Mouse (Mus musculus) hindbrain, embryonic 11.5 days (tissue): ENCODE measurements at regions not wholly inside any gene's neighbourhood (a gene's known extent, or its start where the extent isn't known, plus 50 kb on each side); places are given as distances from the start of the nearest gene placed in this dataset.

Experiments used
- ATAC-seq: fragments of 200-750 bp; cut with Nextera tagmentation; 2 replicates; pipeline ENCODE4 v1.8.0; 2017; ENCODE audit warnings: mild to moderate bottlenecking, moderate TSS enrichment, moderate library complexity; ENCODE audit not compliant: low FRiP score
- DNase-seq: peaks from one replicate; pipeline ENCODE4 v3.0.0-alpha.2; 2015; ENCODE audit warnings: low spot score
- H3K27ac ChIP-seq: fragments of 300-500 bp; sonication (generic); 2 replicates; pipeline ENCODE4 v1.5.1; 2014; ENCODE audit warnings: mild to moderate bottlenecking, low read depth, low read length
- H3K27me3 ChIP-seq: fragments of 300-500 bp; sonication (generic); 2 replicates; pipeline ENCODE4 v1.6.1; 2014; ENCODE audit warnings: mild to moderate bottlenecking, low read length, moderate library complexity, mixed read lengths; ENCODE audit not compliant: control insufficient read depth, insufficient read depth
- H3K36me3 ChIP-seq: fragments of 300-500 bp; sonication (generic); 2 replicates; pipeline ENCODE4 v1.6.1; 2014; ENCODE audit warnings: mild to moderate bottlenecking, low read length, moderate library complexity, mixed read lengths; ENCODE audit not compliant: control insufficient read depth, insufficient read depth
- H3K4me1 ChIP-seq: fragments of 300-500 bp; sonication (generic); replicated peaks from 2 replicates; pipeline ENCODE4 v1.6.1; 2014; ENCODE audit warnings: low read length, mixed read lengths; ENCODE audit not compliant: control insufficient read depth, insufficient read depth
- H3K4me2 ChIP-seq: fragments of 300-500 bp; sonication (generic); replicated peaks from 2 replicates; pipeline ENCODE4 v1.6.1; 2014; ENCODE audit warnings: mild to moderate bottlenecking, low read depth, low read length
- H3K4me3 ChIP-seq: fragments of 300-500 bp; sonication (generic); 2 replicates; pipeline ENCODE4 v1.5.1; 2014; ENCODE audit warnings: low read depth, low read length
- H3K9ac ChIP-seq: fragments of 300-500 bp; sonication (generic); 2 replicates; pipeline ENCODE4 v1.6.1; 2014; ENCODE audit warnings: low read depth, low read length
- H3K9me3 ChIP-seq: fragments of 300-500 bp; sonication (generic); 2 replicates; pipeline ENCODE4 v1.6.1; 2016; ENCODE audit warnings: low read length; ENCODE audit not compliant: control insufficient read depth
- WGBS: fragments of 180-500 bp; shearing (Covaris S2); extraction: QIAGEN DNeasy Blood & Tissue Kit; methylation state at CpG from one replicate; pipeline ENCODE4 v1.1.7; 2014; 5-methylcytosine and 5-hydroxymethylcytosine counted together

DNA sequence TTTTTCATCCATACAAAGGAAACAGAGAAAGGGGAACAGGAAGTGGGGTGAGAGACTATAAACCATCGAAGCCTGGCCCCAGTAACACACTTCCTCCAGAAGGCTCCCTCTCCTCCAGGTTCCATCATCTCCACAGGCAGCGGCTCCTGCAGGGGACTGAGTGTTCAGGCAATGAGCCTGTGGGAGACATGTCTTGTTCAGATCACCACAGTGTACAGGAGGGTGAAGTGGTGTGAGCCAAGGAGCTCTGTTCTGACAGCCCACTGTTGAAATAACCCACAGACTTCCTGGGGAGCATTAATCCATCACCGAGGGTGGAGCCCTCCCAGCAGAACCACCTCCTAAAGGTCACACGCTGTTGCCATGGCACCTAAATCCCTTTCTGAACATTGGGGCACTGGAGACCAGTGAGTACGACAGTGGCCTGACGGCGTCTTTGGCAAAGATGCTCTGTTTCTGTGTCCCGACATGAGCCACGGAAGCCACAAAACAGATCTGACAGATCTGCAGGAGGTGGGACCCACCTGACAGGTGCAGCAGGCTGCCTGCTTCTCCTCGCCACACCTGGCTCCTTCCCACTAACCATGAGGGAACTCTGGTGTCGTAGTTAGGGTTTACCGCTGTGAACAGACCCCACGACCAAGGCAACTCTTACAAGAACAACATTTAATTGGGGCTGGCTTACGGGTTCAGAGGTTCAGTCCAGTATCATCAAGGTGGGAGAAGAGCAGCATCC is 60.9 kb downstream of the Psmg1 start:
- Histone ChIP-seq H3K36me3 (no peaks in the 10 kb centered on the region), H3K9ac (no peak overlapping the region), H3K4me2 (no peak overlapping the region), H3K4me1 (no peaks in the 10 kb centered on the region), H3K4me3 (no peak overlapping the region), H3K9me3 (no peaks in the 10 kb centered on the region), H3K27me3 (no peaks in the 10 kb centered on the region), H3K27ac (no peak overlapping the region)
- no peak for ATAC-seq
- 83% methylated on average over 14 of the region's 14 CpGs for WGBS
- no peak for DNase-seq

DNA sequence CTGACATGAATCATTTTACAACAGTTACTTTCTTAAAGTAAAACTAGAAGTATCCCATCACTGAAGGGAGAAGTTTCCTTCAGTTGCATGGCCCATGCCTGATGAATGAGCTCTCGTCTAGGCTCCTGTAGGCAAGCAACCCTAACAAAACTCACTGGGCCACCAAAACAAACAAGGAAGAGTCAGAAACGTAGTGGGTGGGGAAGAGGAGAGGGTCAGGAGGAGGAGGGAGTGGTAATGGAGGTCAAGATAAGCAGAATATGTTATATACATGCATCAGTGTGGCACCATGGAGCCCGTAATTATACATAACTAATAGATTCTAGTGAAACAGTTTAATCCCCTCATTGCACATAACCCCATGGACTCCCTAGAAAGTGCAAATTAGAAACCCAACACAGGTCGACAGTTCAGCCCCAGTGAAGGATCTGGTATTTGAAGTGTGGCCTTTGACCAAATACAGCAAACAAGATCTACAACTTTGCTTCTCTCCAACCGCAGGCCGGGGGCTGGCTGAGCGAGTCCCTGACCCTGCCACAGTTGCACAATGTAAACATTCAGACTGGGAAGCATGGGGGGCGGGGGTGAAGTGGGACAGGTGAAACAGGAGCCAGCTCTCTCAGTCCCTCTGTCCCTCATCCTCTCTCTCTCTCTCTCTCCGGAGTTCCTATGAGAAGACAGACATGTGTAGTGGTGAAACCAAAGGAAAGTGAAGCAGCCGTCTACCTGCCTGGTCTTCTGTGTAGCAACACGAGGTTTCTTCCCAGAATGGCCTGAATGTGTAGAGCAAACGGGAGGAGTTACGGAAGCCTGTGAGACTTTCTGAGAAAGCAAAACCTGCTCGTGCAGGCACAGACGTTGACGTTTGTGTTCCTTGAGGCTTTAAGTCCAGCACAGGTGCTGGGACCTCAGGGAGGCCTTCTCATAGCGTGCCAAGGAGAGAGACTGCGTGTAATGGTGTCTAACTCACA is 62.2 kb downstream of the Psmg1 start:
- no peaks in the 10 kb centered on the region for H3K27me3 ChIP-seq
- H3K4me1 ChIP-seq: no peaks in the 10 kb centered on the region
- WGBS: 65% methylated on average over 18 of the region's 18 CpGs
- no peak overlapping the region for H3K4me2 ChIP-seq
- no peaks in the 10 kb centered on the region for H3K36me3 ChIP-seq
- H3K4me3 ChIP-seq: no peak overlapping the region
- no peaks in the 10 kb centered on the region for H3K9me3 ChIP-seq
- ATAC-seq (no peak), DNase-seq (no peak)
- H3K9ac ChIP-seq: no peak overlapping the region
- H3K27ac ChIP-seq: no peak overlapping the region

DNA sequence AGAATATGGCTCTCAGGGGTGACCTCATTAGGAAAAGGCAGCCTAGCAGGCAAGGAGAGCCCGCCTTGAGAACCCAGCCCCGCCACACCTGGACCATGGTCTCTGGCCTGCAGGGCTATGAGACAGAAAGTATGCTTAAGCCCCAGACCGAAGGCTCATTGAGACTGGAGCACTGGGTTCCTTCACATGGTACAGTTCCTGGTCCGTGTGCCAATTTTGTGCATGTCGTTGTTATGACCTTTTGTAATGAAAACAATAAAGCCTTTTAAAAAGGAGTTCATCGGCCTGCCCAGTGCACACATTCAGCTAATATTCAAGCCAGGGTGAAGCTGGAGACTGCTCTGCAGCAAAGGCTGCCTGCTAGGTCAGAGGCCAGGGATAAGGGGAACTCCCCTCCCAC is 64.2 kb downstream of the Psmg1 start:
- ATAC-seq: no peak
- H3K9ac ChIP-seq: no peak overlapping the region
- H3K36me3 ChIP-seq: no peaks in the 10 kb centered on the region
- H3K27ac ChIP-seq: no peak overlapping the region
- H3K4me2 ChIP-seq: no peak overlapping the region
- no peaks in the 10 kb centered on the region for H3K9me3 ChIP-seq
- no peak for DNase-seq
- no peaks in the 10 kb centered on the region for H3K27me3 ChIP-seq
- 70% methylated on average over 6 of the region's 6 CpGs for WGBS
- H3K4me1 ChIP-seq: no peaks in the 10 kb centered on the region
- H3K4me3 ChIP-seq: no peak overlapping the region

DNA sequence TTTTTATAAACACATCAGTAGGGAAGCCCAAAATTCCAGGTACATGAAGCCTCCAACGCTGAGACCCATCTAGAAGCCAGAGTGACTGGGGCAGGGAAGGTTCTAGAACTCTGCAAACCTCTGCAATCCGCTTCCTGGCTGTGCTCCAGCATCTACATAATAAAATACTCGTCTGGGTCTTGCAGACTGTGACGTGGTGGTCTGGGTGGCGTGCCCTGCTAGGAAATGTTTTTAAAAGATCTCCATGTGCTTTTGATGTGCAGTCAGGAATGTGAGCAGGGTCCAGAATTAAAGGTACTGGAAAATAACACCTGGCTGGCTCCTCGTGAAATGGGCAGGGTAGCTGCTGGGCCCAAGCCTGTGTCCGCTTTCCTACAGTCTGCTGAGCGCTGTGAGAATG is 66.0 kb downstream of the Psmg1 start:
- 74% methylated on average over 8 of the region's 8 CpGs for WGBS
- Histone ChIP-seq H3K4me3 (no peak overlapping the region), H3K4me1 (no peaks in the 10 kb centered on the region), H3K4me2 (no peak overlapping the region), H3K9me3 (no peaks in the 10 kb centered on the region), H3K27me3 (no peaks in the 10 kb centered on the region), H3K9ac (no peak overlapping the region), H3K36me3 (no peaks in the 10 kb centered on the region), H3K27ac (no peak overlapping the region)
- DNase-seq: no peak
- no peak for ATAC-seq

DNA sequence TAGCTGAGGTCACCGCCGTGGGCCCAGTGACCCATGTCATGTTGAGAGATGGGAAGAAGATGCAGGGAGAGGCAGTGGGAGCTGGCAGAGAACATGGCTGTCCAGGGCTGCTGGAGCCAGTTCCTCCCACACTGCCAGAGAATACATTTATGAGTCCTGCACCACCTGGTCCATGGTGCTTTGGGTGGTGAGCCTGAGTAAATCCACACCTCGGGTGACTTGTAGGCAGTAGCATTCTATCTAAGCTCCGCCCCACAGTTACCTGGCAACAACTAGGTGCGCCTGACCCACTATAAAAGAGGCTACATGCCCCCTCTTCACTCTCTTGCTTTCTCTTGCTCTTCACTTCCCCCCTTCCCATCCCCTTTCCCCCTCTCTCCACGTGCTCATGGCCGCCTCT is 66.8 kb downstream of the Psmg1 start:
- no peaks in the 10 kb centered on the region for H3K27me3 ChIP-seq
- H3K4me1 ChIP-seq: no peaks in the 10 kb centered on the region
- no peaks in the 10 kb centered on the region for H3K36me3 ChIP-seq
- no peak for ATAC-seq
- no peak overlapping the region for H3K4me3 ChIP-seq
- 79% methylated on average over 7 of the region's 7 CpGs for WGBS
- H3K4me2 ChIP-seq: no peak overlapping the region
- H3K9me3 ChIP-seq: no peaks in the 10 kb centered on the region
- DNase-seq: no peak
- no peak overlapping the region for H3K27ac ChIP-seq
- no peak overlapping the region for H3K9ac ChIP-seq

DNA sequence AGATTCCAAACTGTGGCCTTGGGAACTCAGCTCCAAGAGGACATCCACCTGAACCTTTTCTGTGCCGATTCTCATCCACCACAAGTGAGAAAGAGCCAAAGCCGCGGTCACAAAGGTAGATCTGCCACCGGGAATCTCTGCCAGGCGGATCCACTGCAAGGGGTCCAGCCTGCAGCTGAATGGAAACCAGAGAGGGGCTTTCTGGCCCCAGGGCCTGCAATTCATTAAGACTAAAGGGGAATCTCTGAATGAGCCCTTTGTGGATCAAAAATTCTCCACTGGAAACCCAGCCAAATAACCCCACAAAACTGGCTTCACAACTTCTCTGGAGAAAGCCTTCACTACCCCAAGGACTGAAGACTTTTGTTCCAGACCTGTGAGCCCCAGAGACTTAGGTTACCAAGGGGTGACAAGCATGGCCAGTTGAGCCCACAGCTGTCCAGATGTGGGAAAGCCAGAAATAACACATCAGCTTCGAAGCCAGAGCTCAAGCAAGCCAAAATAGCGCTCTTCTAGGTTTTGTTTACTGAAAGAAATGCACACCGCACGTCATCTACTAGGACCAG is 68.3 kb downstream of the Psmg1 start:
- Histone ChIP-seq H3K36me3 (no peaks in the 10 kb centered on the region), H3K27me3 (no peaks in the 10 kb centered on the region), H3K4me3 (no peak overlapping the region), H3K4me1 (no peaks in the 10 kb centered on the region), H3K4me2 (no peak overlapping the region), H3K9ac (no peak overlapping the region), H3K9me3 (no peaks in the 10 kb centered on the region), H3K27ac (no peak overlapping the region)
- DNase-seq: peak; percentile 12
- ATAC-seq: no peak
- 74% methylated on average over 9 of the region's 9 CpGs for WGBS

DNA sequence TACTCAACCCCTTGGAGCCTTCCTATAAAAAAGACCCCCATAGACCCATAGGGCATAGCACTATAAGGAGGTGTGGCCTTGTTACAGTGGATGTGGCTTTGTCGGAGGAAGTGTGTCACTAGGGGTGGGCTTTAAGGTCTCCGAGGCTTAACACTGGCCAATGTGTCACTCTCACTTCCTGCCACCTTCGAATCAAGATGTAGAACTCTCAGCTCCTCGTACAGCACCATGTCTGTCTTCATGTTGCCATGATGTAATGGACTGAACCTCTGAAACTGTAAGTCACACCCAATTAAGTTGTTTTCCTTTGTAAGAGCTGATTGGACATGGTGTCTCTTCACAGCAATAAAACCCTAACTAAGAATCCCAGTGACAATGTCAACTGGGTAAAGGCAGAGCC is 69.6 kb downstream of the Psmg1 start:
- no peaks in the 10 kb centered on the region for H3K4me1 ChIP-seq
- ATAC-seq (no peak), DNase-seq (no peak)
- no peak overlapping the region for H3K9ac ChIP-seq
- no peak overlapping the region for H3K27ac ChIP-seq
- H3K4me2 ChIP-seq: no peak overlapping the region
- H3K36me3 ChIP-seq: no peaks in the 10 kb centered on the region
- no peaks in the 10 kb centered on the region for H3K27me3 ChIP-seq
- 91% methylated on average over 4 of the region's 4 CpGs for WGBS
- no peaks in the 10 kb centered on the region for H3K9me3 ChIP-seq
- H3K4me3 ChIP-seq: no peak overlapping the region

DNA sequence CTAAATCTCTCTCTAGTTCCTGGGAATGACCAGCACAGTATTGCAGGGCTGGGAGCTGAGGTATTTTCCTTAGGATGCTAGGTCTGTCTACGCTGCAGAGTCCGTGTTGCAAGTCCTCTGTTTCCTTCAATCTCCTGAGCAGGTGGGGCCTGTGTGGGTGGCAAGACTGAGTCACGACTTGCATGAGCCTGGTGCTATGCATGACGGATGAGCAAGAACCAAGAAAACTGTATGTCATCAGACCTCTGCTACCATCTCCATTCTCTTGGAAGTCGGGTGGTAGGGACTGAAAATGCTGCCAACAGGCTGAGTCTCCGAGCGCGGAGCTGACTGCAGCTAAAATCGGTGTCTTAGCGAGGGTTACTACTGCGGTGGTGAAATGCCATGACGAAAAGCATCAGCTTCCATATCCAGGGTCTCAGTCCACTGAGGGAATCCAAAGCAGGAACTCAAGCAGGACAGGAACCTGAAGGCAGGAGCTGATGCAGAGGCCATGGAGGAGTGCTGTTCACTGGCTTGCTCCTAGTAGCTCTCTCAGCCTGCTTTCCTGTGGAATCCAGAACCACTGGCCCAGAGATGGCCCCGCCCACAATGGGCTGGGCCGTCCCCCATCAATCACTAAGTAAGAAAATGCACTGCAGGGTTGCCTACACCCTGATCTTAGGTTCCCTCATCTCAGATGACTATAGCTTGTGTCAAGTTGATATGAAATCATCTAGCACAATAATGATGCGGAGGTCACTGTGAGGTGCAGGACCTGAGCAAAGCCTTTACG is 71.9 kb downstream of the Psmg1 start:
- ATAC-seq (no peak), DNase-seq (no peak)
- Histone ChIP-seq H3K4me1 (no peaks in the 10 kb centered on the region), H3K4me2 (no peak overlapping the region), H3K9me3 (no peaks in the 10 kb centered on the region), H3K9ac (no peak overlapping the region), H3K27ac (no peak overlapping the region), H3K4me3 (no peak overlapping the region), H3K27me3 (no peaks in the 10 kb centered on the region), H3K36me3 (no peaks in the 10 kb centered on the region)
- WGBS: 93% methylated on average over 16 of the region's 16 CpGs
